Mouse (Mus musculus) heart, postnatal 36 days (tissue): ENCODE measurements around the gene Cyp26b1. TPM values are rescaled to one million over a fixed set of nuclear protein-coding genes. Genes with fewer than 3 reads are reported as not detected.
"Not testable (repeated sequence)": the region's sequence is repeated elsewhere in the genome, so short reads cannot be mapped to it uniquely, and the experiment has no call there.

Source experiments
- DNase-seq, 2 experiments: peaks; one replicate each; pipeline ENCODE4 v3.0.0; 2021 to 2022
- intact Hi-C: fragments of 180-260 bp; cut with DNase I; formaldehyde crosslinking; loops from one replicate; pipeline ENCODE4 v1.15.1; 2025
- total RNA-seq, 2 experiments: library from RNA; stranded (reverse); gene quantifications; 2 replicates each; pipeline ENCODE4 v1.2.3; 2021

The Cyp26b1 gene
- total RNA-seq: 10 to 100 TPM in 1 of 2 experiments, 1 to 10 TPM in 1; 6.0 to 16.9 TPM

DNA sequence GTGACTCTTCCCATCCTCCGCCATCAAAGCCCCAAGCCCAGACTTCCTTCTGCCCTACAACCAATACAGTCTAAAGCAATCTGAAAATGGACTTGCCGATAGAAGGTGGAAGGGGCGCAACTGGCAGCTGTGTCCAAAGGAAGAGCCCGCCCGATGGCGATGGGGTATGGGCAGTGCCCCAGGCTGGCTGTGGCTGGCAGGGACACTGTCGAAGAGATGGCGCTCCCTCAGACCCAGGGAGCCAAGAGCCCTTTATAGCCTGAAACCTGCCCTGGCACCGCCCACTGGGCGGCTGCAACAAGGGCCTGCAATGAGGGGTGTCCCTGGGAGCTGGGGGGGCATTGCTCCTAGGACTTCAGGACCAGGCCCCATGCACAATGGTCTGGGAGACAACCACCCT is at the start of gene Cyp26b1:
TSS of gene Cyp26b1 (minus strand) at position 216 of the 400 bp plus-strand sequence.
- no peak for DNase-seq
- intact Hi-C loops: loop anchor here (5.0 kb wide), 3 partner anchors 166 to 319 kb away; no protein-coding TSS in a partner anchor

DNA sequence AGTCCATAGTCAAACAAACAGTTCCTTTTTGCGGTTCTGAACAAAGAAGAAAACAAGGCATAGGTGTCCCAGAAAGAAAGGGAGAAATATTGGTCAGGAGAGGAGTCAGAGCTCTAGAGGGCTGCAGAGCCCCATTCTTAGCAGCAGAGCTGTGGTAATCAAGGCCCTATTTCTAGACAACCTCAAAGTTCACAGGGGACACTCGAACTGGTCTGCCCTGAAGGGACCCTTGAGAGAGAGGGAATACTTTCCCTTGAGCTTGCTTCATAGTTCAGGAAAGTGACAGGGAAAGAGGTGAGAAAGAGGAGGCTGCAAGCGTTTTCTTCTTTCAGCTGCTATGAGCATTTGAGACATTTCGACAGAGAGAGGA is 47.3 kb upstream of the Cyp26b1 start:
- no peak for DNase-seq
- intact Hi-C loops: loop anchor here (2.0 kb wide), 2 partner anchors 14 to 52 kb away; no protein-coding TSS in a partner anchor

DNA sequence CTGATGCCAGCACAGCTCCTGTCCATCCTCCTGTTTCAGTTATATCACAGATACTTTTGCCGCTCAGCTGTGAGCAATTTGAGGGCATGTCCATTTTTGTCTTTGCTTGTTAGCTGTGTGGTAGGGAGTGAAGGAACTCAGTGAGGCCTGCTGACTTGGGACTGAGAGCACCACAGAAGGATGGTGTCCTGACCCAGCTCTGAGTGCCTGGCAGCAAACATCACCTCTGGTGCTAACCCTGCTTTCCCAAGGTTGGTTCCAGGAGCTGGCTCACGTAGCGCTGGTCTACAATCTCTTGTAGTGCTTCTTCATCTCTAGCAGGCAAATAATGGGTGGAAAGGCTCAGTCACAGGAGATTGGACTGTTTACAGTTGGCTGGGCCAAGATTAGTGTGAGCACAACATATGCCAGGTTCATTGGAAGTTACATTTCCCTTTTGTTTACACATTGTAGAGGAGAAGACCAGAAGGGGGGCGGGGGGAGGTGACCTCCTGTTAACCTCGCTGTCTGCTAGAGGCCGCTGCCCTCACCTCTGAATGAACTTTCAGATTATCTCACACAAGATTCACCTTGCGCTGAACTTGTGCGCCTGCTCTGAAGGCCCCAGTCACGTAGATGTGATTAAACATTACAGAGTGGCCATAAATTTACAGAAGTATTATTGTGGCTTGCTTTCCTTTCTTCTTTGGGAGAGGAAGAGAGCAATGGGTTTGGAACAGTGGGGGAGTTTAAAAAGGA is 46.8 kb upstream of the Cyp26b1 start:
- intact Hi-C loops: loop anchor here (2.0 kb wide), 2 partner anchors 14 to 52 kb away; no protein-coding TSS in a partner anchor
- peak in 1 of 2 experiments; percentile 28 for DNase-seq

DNA sequence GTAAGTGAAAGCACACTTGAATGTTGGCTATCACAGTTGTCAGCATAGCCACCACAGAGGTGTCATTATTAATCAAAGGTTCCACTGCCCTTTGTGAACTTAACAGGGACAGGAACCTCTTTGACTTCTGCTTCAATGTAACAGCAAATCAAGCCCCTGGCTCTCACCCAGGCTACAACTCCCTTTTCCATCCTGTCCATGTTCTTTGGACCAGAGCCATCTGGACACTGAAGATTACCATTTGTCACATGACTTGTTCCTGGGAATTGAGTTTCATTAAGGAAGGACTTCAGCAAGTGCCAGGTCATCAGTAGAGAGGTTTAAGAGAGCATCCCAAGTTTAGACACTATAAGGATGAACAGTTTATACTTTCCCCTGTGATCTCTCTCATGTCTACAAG is 44.5 kb upstream of the Cyp26b1 start:
- peak; percentile 52 to 53 for DNase-seq
- intact Hi-C loops: loop anchor here (10.0 kb wide), 1 partner anchor 247 kb away; no protein-coding TSS in a partner anchor

DNA sequence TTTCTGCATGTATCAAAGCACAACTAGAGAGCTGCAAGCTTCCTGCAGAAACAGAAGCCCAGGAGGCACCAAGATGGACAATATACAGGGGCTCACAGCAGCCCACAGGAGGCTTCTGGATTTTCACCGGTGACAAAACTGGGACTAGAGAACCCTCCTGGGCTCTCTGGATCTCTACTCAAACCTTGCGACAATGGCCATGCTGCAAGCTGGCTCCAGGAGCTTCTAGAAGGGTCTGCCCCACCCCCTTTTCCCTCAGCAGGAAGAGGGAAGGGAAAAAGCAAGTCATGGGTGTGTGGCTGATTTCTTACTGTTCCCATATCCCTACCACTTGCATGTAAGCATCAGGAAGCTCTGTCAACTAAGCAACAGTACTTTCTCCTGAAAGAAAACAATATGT is 37.9 kb upstream of the Cyp26b1 start:
- DNase-seq: peak in 1 of 2 experiments; percentile 29
- intact Hi-C loops: loop anchor here (10.0 kb wide), 1 partner anchor 253 kb away; no protein-coding TSS in a partner anchor

DNA sequence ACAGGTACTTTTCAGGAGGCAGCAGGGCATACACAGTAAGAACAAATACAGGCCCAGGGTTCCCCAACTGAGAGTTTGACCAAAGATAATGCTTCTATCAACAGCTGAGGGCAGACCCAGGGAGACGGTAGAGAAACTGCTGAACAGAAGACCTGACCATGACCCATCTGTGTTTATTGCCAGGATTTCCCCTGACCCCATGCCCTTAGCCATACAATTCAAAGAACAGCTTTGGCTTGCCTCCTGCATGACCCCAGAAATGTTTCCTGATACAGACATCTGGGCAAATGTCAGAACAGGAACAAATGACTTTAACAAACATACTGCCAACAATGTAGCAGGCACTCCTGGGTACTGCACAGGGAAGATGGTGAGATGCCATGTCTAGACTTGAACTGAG is 36.6 kb upstream of the Cyp26b1 start:
- DNase-seq: no peak
- intact Hi-C loops: loop anchor here (10.0 kb wide), 1 partner anchor 255 kb away; no protein-coding TSS in a partner anchor

DNA sequence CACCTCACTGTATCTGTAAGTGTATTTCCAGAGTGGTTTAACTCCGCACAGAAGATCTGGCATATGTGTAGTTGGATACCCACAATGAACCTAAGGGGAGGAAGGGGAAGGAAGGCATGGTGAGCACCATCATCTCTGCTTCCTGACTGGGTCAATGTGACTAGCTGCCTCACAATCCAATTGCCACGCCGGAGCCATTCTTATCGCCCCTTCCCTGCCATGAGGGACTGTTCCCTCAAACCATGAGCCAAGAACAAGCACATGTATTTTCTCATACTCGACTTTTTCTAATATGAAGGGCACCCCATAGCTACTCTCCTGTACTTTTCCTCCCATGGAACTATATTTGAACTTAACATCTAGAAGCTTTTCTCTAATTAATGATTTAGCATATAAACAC is 35.1 kb upstream of the Cyp26b1 start:
- DNase-seq: no peak
- intact Hi-C loops: no loop called here

DNA sequence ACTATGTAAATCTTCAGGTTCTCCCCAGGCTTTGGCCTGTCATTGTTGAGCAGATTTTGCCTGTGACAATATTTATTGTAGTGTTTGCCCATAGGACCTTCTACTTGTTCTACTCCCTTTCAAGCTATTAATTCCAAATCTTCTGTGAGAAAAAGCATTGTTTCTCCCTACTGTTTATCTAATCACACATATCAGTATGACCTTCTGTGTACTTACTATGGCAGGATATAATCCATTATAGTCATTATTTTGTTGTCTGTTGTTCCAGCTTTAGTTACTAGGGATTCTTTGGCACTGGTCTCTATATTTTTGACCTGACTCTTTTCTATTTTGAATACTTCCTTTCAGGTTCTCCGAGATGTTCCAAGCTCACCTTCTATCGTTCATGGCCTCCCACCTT is 32.7 kb upstream of the Cyp26b1 start:
- intact Hi-C loops: loop anchor here (2.0 kb wide), 1 partner anchor 14 kb away; no protein-coding TSS in a partner anchor
- no peak for DNase-seq

DNA sequence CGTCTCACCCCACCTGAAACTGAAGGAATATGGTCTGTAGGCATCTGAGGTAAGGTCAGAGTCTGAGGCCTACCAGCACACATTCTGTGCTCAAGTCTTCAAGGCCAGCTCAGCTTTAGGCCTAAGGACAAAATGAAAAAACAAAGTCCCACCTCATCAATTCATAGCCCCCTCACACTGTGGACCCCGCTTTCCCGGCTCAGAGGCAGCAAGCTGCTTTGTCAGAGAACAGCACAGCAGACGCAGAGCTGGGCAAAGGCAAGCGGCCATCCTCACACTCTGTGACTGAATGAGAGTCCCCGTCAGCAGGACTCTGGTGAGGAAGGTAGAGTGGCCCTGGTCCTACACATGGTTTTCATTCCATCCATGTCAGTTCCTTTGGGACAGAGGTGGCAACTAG is 25.5 kb upstream of the Cyp26b1 start:
- intact Hi-C loops: no loop called here
- no peak for DNase-seq

DNA sequence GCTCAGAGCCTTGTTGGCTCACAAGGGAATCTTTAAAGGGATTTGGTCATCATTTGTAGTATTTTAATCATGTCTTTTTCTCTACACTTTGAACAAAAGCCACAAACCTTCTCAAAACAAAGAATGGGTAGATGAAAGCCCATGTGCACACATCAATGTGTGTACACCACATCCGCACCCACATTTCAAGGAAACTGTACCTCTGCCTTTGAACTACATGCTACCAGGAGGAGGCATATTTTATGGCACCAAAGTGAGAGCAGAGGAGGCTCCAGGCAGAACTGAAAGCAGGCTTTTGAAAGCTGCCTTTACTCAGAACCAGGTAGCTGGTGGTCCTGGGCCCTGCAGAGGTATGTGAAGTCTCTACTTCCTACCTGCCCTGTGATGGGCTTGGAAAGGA is 23.3 kb upstream of the Cyp26b1 start:
- DNase-seq: no peak
- intact Hi-C loops: no loop called here

DNA sequence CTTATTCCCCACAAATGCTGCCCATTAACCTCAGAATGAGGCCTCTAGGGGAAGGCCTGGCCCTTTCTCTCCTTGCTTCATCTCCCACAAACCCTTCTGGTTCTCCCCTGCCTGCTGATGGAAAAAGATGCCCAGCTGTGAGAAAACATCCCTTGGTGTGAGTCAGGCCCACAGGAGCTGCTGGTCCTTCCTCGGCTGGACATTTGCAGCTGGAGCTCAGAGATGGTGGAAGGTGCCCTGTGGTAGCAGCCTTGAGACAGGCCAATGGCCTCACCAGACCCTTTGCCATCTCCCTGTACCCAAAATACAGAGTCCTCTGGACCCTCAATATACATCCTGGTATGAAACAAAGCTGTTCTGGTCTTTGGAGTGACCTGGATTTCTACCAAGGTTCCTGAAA is 22.9 kb upstream of the Cyp26b1 start:
- intact Hi-C loops: no loop called here
- no peak for DNase-seq

DNA sequence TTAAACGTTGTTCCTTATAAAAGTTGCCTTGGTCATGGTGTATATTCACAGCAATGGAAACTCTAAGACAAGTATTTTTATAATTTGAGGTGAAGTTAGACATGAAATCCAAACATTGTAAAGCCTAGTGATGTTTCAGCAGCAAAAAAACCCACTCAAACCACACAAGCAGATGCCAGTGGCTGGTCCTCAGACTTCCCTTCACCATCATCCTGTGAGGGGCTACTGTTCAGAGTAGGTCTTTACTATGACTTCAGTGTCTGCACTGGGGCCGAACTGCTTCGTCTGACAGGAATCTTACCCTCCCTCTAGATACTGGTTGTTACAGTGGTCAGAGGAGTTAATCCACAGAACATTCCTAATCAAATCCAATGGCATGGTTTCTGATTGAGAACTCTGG is 19.9 kb upstream of the Cyp26b1 start:
- no peak for DNase-seq
- intact Hi-C loops: no loop called here

DNA sequence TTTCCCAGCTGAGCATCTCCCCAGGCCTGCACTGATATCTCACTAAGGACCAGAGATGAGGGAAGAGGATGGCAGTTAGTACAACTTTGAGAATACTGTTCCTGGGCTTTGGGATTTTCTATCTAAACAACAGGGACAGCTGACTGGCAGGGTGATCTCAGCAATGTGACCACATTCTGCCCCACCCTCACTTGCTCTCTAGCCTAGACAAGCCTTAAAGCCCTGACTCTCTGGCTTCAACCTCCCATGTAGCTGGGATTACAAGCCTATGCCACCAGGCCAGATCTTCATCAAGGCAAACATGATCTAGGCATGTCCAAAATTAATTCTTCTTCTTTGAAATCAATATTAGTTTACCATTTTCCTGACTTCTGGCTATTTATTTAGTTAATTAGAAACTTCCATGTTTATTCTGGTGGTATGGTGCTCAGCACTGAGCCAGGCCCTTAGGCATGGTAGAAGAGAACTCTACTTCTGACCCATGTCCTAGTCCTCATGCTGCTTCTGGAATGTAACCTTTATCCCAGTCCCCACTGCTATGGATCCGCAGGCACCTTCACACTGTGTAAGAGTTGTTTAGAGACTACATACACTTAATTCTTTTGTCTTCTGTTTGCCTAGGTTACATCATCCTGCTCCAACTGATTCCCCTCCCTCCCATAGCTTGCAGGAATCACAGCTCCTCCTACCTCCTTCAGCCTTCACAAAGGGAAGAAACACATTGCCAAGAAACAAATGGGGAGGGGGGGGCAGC is 7.6 kb upstream of the Cyp26b1 start:
- intact Hi-C loops: no loop called here

DNA sequence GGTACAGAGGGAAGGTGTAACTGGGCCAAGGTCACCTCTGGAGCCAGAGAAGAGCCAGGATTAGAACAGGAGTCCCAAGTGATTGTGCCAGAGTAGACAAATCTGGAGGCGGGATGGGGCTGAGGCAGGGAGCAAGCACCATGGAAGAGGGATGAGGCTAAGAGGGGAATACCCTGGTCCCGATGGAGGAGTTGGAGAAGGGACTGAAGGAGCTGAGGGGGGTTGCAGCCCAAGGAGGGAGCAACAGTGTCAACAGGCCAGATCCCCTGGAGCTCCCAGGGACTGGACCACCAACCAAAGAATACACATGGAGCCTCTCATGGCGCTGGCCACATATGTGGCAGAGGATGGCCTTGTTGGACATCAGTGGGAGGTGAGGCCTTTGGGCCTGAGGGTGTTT is 5.6 kb upstream of the Cyp26b1 start:
- DNase-seq, intact Hi-C loops: not testable (repeated sequence)

More for the DNA sequence above, 7.6 kb upstream of the Cyp26b1 start:
- DNase-seq: no peak

DNA sequence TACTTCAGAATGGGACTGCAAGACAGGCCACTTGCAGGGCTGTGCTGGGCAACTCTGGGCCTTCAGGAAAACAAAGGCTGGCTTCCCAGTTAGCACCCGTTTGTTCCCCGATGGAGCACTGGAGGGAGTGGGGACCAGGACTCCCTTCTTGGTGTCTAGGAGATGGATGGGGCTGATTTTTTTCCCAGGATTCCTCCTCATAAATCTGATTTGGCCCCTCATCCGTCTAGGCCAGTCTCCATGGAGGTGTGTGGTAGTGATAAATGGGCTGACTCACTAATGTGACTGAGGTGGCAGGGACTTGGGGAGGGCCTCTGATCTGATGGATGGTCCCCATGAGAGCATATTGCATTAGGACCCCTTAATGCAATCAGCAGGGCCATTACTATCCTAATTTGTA is 5.0 kb upstream of the Cyp26b1 start:
- DNase-seq: no peak
- intact Hi-C loops: no loop called here

DNA sequence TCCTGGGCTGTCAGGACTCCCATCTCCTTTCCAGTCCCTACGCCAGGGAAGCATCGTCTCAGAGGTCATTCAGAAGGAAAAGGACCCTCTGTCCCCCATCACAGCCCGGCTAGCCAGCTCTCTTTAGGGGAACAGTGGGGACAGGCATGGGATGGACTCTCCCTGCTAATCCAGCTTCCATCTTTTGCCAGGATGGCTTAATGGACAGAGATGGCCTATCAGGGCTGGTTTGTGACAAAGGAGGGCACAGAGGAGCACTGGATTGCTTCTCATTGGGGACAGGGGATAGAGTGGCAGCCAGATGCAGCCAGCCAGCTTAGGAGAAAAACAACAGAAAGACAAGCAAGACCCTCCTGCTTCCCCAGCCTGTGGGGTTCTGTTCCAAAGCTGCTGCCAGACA is 918 bp upstream of the Cyp26b1 start:
- intact Hi-C loops: loop anchor here (5.0 kb wide), 3 partner anchors 167 to 318 kb away; no protein-coding TSS in a partner anchor
- no peak for DNase-seq

DNA sequence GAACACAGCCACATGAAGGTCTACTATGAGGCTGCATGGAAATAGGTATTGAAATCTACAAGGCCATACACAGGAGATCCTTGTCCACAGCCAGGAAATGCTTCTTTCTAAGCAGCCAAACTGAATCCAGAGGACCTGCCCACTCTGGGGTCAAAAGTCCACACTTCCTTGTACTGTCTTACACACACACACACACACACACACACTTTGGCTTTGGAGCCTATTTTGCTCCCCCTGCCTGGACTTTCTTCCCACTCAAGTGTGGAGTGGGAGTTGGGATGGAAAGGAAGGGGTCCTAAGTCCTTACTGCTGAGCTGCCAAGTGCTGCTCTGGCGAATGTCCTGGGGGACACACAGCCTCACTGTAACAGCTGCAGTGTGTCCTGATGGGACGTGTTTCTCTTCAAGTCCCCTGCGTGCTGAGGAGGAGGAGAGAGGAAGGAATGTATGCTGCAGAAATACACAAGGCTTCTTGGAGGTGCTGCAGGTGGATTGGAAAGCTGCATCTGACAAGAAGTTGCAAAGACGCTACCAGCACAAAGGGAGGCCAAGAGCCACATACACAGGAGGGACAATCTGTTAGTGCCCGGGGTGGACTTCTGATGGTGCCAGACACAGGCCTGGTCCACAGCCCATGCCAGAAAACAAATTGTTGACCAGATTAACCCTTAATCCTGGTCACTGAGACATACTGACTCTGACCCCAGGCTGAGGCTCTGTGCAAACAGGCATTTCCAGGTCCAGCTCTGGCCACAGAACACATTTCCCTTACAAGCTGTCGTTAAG is 2.6 kb downstream of the Cyp26b1 start:
- DNase-seq: no peak
- intact Hi-C loops: loop anchor here (1.0 to 5.0 kb wide), 6 partner anchors 84 to 495 kb away; no protein-coding TSS in a partner anchor

DNA sequence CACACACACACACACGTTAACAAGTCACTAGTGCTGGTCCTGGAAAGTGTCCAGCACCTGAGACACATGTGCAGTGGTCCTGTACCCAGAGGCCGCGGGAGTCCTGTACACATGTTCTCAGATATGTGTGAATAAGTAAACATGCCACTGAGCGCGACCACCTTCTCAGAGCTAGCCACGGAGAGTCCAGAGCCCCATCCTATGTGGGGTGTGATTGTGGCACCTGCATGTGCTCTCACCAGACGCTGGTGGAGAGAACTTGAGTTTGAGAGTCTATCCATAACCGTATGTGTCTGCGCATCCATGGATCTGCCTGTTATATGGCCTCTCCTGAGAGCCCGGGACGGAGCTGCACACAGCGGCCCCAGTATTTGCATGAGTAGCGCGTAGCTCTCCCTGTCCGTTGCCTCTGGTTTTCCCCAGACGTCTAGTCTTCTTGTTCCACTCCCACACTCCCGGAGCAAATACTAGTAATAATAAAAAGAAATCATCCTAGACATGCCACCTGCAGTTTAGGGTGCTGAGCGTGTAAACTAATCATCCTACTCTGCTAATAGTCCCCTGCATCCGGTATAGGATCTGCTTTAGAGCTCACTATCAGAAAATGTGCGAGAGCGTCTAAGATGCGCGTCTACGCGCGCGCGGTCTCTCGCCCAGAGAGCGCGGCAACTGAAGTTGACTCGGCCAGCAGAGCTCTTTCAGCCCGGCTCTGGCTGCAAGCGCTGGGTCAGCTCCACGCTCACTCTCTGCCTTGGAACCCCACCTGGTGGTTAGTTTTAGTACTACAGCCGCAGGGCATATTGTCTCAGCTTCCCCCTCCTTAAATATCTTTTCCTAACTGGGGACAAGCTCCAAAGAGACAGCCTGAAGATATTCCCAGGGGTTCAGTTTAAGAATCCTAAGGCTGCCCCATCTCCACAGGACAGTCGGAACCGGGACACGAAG is 3.7 kb downstream of the Cyp26b1 start:
- intact Hi-C loops: loop anchor here (1.0 to 10.0 kb wide), 9 partner anchors 51 to 545 kb away; partner anchors contain the start of gene Spr

More for the DNA sequence above, 3.7 kb downstream of the Cyp26b1 start:
- DNase-seq: peak; percentile 90 to 94
